Mouse (Mus musculus): ENCODE results near the gene Stk17b. TPM values are rescaled to one million over a fixed set of nuclear protein-coding genes. Genes with fewer than 3 reads are reported as not detected.
"Not testable (repeated sequence)": the region's sequence is repeated elsewhere in the genome, so short reads cannot be mapped to it uniquely, and the experiment has no call there.

Gene Stk17b
- polyA plus RNA-seq, 1 experiment: 81.1 TPM

- TF ChIP-seq POLR2A (IDR thresholded peaks at IDR 0.05; ENCODE audit: borderline replicate concordance, low read depth, low read length) (no peak), CTCF (IDR thresholded peaks at IDR 0.05; ENCODE audit: low read depth, low read length) (no peak)
- H3K4me3 ChIP-seq (ENCODE audit: insufficient read depth, low read length): no peak overlapping the region
- H3K27ac ChIP-seq (ENCODE audit: insufficient read depth, low read depth, low read length): no peak overlapping the region
- peaks cover 6% of the 10 kb centered on the region for H3K4me1 ChIP-seq (ENCODE audit: control insufficient read depth, insufficient read depth, low read length)
Observed at GRCm38 (mm10) chr1:53711069-53711468, 74.0 kb downstream of the Stk17b start.

DNA sequence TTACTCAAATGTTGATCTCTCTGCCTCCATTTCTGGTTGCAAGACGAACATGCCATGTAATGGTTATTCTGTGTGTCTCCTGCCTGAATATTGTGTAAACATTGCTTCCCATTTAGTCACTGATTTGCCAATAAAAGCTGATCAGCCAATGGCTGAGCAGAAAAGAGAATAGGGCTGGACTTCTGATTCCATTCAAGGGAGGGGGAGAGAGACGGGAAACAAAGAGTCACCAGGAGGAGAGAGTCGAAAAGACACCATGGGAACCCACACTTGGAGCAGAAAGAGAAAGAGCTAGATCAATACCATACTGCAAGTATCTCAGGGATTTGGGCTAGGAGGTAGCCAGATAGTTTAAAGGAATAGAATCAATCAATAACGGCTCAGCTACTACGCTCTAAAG lies 75.4 kb downstream of the Stk17b start:
- not testable (repeated sequence) for H3K4me3 ChIP-seq (ENCODE audit: insufficient read depth, low read length); H3K27ac ChIP-seq (ENCODE audit: insufficient read depth, low read depth, low read length); H3K4me1 ChIP-seq (ENCODE audit: control insufficient read depth, insufficient read depth, low read length)

- no peak for TF ChIP-seq POLR2A (IDR thresholded peaks at IDR 0.05; ENCODE audit: borderline replicate concordance, low read depth, low read length)
- no peak for TF ChIP-seq CTCF (IDR thresholded peaks at IDR 0.05; ENCODE audit: low read depth, low read length)
- peak within 1 kb of the TSS; percentile 39 for H3K4me3 ChIP-seq (ENCODE audit: insufficient read depth, low read length)
- H3K4me1 ChIP-seq (ENCODE audit: control insufficient read depth, insufficient read depth, low read length): 0 out of 2 replicates have a peak, but pooled peaks cover 2% of the 10 kb centered on the region
- no peak within 1 kb of the TSS for H3K27ac ChIP-seq (ENCODE audit: insufficient read depth, low read depth, low read length)
Observed at GRCm38 (mm10) chr1:53706431-53707361, 78.3 kb downstream of the Stk17b start, which contains the start of gene Dnah7a. Gene Dnah7a, minus strand, starts transcription at chr1:53706784.

Other genes starting within 250 kb of the Stk17b start
- not detected in 2 replicates for gene Dnah7a, start 78.4 kb downstream of the Stk17b start, polyA plus RNA-seq (2012; ENCODE audit: insufficient read depth, insufficient read length, missing spikeins)

All from bone marrow macrophage, adult 2 months (primary cell).